Mouse (Mus musculus) cerebellum, adult 2 months (tissue): ENCODE data around the gene Gstt1.

Experiments
- CTCF ChIP-seq: fragments of 200-500 bp; IDR thresholded peaks from 2 replicates; pipeline ENCODE4 v1.5.1; 2011; ENCODE audit warnings: low read depth, mild to moderate bottlenecking, control low read depth, low read length, moderate library complexity, borderline replicate concordance; ENCODE audit not compliant: insufficient read depth
- POLR2A ChIP-seq: fragments of 200-500 bp; IDR thresholded peaks from 2 replicates; pipeline ENCODE4 v1.6.1; 2011; ENCODE audit warnings: low read length, control low read depth, borderline replicate concordance; ENCODE audit not compliant: insufficient read depth

DNA sequence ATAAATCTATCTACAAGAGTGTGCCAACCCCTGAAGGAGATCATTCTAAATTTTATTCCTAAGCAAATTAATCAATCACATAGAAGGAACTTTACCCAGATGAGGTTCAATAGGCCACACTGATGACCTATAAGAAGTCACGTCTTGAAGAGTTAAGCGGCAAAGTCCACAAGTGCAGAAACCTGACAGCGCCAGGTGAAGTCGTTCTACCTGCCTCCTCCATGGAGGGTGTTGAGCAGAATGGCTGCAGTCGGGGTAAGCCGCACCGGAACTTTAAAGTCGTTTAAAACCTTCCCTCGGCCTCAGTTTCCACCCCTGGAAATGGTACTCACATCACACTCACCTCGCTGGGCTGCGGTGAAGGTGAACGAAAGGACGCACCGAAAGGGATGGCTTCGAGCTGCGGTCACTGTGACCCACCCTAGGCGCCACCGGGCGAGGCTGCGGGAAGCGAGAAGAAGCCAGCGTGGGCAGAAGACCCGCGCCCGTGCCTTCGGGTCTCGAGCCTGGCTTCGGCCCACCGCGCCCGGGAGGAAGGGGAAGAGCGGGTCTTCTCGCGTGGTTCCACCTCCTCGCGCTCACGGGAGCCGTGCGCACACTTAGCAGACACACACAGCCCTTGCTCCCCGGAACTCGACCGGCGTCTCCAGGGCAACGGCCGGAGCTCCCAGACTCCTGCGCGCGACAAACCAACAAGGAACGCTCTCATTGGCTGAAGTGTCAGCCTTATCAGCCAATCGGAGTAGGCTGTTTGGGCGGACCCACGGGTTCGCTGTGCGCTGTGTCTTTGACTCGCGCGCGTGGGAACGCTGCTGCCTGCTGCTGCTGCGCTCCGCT, 34.5 kb downstream of the Gstt1 start, which contains the start of gene Cabin1:
- TF ChIP-seq POLR2A: peak; percentile 98
- TF ChIP-seq CTCF: no peak
